Mouse (Mus musculus) right cerebral cortex, postnatal 4 days (tissue): ENCODE data around the gene Olfr1375.
"Not testable (repeated sequence)": the region's sequence is repeated elsewhere in the genome, so short reads cannot be mapped to it uniquely, and the experiment has no call there.

Experiments used
- DNase-seq: peaks from one replicate; pipeline ENCODE4 v3.0.0-alpha.2; 2022

The Olfr1375 gene

DNA sequence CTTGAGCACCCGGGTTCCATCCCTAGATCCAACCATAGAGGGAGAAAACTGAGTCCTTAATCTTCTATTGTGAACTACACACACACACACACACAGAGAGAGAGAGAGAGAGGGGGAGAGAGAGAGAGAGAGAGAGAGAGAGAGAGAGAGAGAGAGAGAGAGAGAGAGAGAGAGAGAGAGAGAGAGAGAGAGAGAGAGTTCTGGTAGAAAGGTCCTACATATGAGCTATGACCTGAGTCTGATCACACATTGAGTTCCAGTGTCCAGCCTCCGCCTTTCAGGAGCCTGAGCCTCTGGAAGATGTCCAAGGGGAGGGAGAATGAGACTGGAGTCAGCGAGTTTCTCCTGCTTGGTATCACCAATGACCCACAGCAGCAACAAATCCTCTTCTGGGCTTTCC, at the start of gene Olfr1375:
Gene Olfr1375, plus strand, starts transcription at position 301 of the 400 bp plus-strand sequence.
- not testable (repeated sequence) for DNase-seq

DNA sequence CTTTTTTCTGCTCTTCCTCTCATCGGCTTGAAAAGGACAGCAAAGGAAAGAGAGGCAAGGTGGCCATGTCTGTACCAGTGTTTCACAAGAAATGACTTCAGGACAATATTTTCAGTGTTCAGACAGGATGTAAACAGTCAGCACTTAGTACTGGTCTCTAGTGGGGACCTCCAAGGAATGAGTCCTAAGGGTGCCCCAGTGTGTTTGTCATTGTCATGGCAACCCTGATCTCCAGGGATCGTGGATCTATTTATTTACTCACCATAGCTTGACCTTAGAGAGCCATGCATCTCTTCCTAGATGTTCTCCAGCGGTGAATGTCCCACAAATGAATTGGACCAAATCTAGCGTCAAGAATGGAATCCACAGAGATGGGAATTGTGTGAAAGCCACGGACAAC, 44.6 kb upstream of the Olfr1375 start, which contains the start of gene Olfr51:
Gene Olfr51, plus strand, starts transcription at position 301 of the 400 bp plus-strand sequence.
- no peak for DNase-seq

DNA sequence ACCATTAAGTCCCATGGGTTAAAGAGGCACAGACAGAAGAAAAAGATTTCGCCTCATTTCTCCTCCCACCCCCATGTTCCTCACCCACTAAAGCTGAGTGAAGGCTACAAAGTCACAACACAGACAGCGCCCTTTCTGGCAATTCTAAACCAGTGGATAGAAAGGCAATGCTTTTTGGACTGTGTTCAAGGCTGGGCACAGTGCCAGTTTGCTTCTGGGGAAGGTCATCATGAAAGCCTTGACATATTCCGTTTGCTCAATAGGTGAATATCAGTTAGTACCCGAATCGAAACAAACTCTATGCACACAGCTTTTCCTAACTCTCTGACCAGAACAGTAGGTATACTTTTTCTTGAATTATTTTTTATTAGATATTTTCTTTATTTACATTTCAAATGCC, 36.1 kb upstream of the Olfr1375 start:
- no peak for DNase-seq

DNA sequence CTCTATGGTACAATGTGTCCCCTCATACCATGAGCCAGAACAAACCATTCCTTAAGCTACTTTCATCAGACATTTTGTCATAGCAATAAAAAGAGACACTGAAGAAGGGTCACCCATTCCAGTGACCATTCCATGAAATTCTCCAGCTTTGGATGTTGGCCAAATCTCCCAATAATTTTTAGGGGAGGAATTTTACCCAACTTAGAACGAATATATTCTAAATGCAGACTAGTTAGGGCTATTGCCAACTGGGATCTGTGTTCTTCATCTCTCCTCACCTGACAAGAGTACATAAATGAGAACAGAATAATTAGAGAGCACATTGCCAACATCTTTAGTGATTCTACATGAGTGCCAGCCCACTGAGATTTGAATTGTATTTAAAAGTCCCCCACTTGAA, 34.0 kb upstream of the Olfr1375 start, which contains the start of gene Olfr54:
Gene Olfr54, plus strand, starts transcription at position 301 of the 400 bp plus-strand sequence.
- DNase-seq, result no peak

DNA sequence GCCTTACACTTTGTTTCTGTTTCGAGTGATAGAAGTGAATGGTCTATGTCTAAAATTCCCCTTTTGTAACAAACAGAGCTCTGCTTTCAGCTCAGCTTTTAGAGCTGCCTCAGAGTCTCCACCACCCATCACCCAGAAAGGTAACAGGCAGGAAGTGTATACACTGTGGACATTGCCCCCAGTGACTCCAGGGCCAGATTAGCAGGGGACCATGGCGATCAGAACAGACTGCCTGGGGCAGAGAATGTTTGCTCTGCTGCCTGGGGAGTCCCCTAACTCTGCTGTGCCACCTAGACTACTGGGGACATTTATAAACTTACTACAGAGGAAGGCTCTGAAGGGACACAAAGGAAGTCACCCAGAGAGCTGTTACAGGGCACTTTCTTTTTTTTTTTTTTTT, 31.6 kb upstream of the Olfr1375 start:
- no peak for DNase-seq

DNA sequence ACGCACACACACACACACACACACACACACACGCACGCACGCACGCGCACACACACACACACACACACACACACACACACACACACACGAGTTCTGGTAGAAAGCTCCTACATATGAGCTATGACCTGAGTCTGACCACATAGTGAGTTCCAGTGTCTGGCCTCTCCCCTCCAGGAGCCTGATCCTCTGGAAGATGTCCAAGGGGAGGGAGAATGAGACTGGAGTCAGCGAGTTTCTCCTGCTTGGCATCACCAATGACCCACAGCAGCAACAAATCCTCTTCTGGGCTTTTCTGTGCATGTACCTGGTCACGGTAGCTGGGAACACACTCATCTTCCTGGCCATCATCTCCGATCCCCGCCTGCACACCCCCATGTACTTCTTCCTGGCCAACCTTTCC, 21.1 kb upstream of the Olfr1375 start:
- not testable (repeated sequence) for DNase-seq

DNA sequence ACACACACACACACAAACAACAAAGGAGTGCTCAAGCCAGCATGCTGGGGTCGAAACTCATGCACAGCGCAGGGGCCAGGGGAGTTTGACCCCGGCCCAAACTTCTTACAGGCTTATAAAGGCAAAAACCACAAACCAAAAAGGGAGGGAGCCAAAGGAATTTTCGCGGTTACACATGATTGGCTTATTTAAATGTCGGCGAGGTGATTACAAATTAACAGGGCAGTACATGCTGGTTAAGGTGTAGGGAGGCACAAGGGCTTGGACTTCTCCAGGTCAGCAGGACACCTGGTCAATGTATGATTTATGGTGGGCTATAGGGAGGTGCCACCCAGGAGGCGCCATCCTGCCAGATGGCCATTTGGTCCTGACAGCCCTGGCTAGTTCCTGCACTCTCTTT, 18.5 kb upstream of the Olfr1375 start:
- not testable (repeated sequence) for DNase-seq

DNA sequence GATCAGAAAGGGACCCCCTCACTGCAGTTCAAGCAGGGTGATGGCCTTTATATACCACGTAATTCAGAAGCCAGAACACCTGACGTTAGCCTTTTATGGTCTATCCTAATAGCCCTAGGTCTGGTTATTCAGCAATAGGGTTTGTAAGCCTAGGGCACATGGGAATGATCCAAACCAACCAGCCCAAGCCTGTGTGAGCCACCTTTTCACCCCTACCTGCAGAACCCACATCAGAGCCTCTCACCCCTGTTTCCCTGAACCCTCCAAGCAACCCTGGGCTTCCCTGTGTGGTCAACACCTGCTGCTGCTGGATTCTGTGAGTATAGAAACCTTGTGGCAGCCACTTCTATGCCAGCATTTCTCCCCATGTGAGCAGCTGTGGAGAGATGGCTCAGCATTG, 17.7 kb upstream of the Olfr1375 start:
- DNase-seq, result no peak

DNA sequence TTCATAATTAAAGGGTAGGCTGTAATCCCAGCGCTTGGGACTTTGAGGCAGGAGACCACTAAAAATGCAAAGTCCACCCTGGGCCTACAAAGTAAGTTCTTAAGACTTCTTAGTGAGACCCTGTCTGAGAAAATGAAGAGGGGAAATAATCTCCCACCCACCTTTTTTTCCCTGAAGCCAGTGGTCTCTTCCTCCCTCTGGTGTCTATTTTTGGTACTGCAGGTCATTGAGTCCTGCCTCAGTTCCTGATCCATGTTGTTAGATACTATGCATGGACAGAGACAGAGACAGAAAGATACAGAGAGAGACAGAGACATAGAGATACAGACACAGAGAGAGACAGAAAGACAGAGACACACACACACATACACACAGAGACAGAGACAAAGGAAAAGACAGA, 15.1 kb upstream of the Olfr1375 start:
- DNase-seq, result peak; percentile 9

DNA sequence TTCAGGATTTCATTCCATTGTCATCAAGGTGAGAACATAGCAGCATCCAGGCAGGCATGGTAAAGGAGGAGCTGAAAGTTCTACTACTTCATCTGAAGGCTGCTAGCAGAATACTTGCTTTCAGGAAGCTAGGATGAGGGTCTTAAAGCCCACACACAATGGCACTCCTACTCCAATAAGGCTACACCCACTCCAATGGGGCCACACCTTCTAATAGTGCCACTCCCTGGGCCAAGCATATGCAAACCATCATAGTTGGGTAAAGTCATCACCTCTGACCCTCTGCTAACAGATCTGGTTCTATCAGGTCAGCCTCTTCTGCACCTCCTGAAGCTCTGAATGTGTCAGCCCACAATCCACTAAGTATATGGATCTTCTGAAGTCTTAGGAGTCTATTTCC, 13.8 kb upstream of the Olfr1375 start:
- DNase-seq, result not testable (repeated sequence)

DNA sequence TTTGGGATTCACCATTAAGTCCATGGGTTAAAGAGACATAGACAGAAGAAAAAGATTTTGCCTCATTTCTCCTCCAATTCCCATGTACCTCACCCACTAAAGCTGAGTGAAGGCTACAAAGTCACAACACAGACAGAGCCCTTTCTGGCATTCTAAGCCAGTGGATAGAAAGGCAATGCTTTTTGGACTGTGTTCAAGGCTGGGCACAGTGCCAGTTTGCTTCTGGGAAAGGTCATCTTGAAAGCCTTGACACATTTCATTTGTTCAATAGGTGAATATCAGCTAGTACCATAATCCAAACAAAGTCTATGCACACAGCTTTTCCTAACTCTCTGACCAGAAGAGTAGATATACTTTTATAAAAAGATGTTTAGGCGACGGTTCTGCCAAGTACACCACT, 12.0 kb upstream of the Olfr1375 start:
- DNase-seq, result no peak

DNA sequence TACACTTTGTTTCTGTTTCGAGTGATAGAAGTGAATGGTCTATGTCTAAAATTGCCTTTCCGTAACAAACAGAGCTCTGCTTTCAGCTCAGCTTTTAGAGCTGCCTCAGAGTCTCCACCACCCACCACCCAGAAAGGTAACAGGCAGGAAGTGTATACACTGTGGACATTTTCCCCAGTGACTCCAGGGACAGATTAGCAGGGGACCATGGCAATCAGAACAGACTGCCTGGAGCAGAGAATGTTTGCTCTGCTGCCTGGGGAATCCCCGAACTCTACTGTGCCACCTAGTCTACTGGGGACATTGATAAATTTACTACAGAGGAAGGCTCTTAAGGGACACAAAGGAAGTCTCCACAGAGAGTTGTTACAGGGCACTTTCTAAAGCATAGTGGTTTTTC, 3.1 kb upstream of the Olfr1375 start:
- DNase-seq, result not testable (repeated sequence)

DNA sequence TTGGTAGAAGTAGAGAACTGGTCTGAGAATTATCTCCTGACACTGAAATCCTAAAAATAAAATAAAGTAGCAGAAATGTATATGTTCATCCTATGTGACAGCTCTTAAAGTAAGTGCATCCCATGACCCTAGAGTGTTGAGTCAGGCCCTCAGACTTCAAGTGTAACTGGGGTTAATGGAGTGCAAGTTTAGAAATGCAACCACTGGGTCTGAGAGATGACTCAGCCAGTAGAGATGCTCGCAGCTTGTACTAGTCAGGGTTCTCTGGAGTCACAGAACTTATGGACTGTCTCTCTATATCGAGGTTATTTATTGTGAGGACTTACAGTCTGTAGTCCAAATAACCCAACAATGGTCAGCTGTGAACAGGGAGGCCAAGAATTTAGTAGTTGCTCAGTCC, 3.8 kb downstream of the Olfr1375 start:
- no peak for DNase-seq

DNA sequence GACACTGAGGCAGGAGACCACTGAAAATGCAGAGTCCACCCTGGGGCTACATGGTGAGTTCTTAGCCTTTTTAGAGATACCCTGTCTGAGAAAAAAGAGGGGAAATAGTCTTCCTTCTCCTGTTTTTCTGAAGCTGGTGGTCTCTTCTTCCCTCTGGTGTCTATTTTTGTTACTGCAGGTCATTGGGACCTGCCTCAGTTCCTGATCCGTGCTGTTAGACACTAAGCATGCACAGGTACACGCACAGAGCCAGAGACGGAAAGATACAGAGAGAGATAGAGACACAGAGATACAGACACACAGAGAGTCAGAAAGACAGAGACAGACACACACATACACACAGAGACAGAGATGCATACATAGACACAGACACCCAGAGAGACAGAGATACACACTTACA, 5.3 kb downstream of the Olfr1375 start:
- no peak for DNase-seq

DNA sequence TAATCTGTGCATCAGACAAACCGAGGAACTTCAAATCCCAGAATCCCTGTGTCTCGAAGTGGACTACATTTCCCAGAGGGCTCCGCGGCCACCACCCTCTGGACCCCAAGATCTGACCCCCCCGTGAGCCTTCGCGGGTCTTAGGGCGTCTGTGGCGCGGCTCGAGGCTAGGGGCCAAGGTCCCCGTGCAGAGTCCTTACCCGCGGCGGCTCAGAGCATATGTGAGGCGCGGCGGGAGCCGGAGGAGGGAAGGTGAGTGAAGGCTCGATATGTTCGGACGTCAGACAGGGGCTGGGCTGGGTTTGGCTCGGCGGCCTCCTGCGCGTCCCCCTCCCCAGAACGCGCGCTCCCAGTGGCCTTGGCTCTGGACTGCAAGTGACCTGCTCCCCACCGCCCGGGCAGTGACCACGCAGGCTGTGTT, 11.3 kb downstream of the Olfr1375 start, which contains the start of gene Zfp354a:
Gene Zfp354a, plus strand, starts transcription at position 107 of the 421 bp plus-strand sequence.
- peak; percentile 73 for DNase-seq

DNA sequence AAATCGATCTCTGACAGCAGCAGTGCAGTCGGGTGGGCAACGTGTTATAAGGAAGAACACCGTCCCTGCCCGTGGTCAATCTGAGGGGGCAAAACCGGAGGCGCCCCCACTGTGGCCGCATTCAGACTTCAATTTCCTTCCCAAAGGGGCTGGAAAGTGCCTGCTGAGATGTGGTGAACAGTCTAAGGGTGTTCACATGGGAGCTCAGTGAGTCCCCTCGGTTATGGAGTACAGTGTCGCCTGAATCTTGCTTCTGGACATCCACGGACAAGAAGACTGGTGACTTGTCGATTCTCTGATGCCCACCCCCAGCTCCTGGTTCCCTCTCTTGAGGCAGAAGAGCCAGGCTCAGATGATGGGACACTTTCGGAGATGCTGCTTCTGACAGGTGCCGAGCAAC, 11.7 kb downstream of the Olfr1375 start:
- no peak for DNase-seq

DNA sequence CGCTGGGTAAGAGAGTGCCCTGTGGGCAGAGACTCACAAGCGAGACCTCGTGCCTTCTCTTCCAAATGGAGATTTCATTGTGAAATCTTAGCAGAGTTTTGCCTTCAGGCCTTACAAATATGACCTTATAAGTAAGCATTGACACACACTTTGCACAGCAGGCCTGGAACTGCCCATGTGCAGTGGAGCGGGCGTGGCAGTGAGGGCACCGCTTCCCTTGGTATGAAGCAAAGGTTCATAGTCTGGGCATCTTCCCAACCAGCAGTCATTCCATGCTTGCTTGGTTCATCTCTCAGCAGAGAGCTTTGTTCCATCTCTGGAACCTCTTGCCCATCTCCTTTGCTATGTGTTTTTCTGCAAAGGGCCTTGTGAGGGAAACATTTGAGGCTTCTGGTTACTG, 13.1 kb downstream of the Olfr1375 start:
- no peak for DNase-seq

DNA sequence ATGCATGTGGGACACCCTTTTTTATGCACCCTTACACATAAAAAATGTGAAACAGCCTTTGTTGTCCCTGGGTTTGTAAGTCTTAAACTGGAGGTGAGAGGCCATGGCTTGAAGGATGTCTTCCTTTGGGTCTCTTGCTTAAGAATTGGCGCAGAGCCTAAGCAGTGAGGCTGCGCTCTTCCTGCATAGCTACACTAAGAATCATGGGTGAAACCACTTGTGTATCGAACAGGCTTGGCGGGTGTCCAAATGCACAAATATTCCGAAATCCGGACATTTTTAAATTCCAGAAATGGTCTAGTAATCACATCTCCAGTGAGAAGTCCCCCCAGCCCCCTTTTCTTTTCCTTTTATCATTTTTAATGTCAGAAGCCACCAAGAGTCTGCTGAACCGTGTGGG, 15.4 kb downstream of the Olfr1375 start:
- no peak for DNase-seq

DNA sequence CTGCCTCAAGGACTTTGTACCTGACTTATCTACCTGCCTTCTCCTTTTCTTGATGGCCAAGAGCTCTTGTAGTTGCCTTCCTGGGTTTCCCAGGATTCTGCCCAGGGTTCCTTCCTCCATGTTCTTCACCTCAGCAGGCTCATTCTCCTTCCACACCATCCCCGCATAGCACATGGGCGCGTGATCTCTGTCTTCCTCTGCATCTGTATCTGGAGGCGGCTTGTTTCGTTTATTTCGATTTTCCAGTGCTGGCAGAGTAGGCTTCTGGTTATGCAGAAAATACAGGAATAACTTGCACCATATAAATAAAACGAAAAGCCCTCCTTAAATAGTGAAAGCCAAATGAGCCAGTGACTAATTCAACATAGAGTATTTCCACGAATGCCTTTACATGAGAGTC, 15.9 kb downstream of the Olfr1375 start:
- no peak for DNase-seq

DNA sequence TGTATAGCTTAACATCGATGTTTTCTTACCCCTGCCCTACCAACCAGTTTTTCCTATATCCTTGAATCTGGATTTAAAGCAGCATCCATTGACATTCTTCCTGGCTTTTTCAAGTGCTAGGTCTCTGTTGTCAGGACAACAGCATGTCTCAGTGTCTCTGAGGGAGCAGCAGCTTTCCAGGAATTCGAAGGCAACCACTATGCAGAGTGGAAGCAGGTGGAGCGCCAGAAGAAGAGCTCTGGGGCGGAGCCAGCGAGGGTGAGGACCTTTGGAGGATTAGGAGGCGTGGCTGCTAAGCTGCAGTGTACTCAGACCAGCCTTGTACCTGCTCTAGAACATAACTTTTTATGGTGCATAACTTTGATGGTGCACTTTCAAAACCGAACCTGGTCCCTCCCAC, 36.6 kb downstream of the Olfr1375 start:
- peak; percentile 27 for DNase-seq

DNA sequence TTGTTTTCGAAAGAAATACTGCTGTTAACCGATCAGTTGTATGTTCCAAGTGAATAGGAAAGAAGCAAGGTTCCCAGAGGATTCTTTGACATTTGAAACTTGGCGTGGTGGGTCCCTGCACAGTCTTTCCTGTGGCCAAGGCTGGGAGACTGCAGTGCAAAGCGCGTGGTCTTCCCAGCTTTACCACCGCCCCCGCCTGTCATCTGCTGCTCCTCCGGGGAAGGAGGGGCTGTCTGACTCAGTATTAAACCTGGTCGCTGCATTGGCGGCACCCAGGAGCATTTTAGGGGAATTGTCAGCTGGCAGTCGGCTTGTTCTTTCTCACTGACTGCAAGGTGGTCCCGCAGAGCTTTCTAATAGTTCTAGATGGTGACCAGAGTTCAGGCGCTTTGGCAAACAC, 37.4 kb downstream of the Olfr1375 start:
- DNase-seq, result no peak
